Mouse (Mus musculus): ENCODE measurements around the gene Kcnk1.

The Kcnk1 gene

GRCm38 (mm10) chr8:125995101-125995986 is at the start of gene Kcnk1:
Gene Kcnk1, plus strand, starts transcription at chr8:125995170.
- DNase-seq = peak; percentile 91 to 94

- DNase-seq = no peak
These were observed 46.2 kb upstream of the Kcnk1 start for GRCm38 (mm10) chr8:125948696-125949308.

GRCm38 (mm10) chr8:125950007-125950940 is 44.7 kb upstream of the Kcnk1 start:
- DNase-seq = peak; percentile 78 to 89

GRCm38 (mm10) chr8:125955671-125956070 is 39.3 kb upstream of the Kcnk1 start:
- peak; percentile 86 to 89 for DNase-seq

- DNase-seq = peak; percentile 48 to 62
These were observed 38.2 kb upstream of the Kcnk1 start for GRCm38 (mm10) chr8:125956796-125957195.

GRCm38 (mm10) chr8:125957226-125957993 is 37.6 kb upstream of the Kcnk1 start:
- DNase-seq = no peak

GRCm38 (mm10) chr8:125957994-125958368 is 37.0 kb upstream of the Kcnk1 start:
- DNase-seq = no peak

- DNase-seq = peak; percentile 86 to 88
These were observed 35.6 kb upstream of the Kcnk1 start for GRCm38 (mm10) chr8:125959363-125959771.

- DNase-seq = peak; percentile 73 to 81
These were observed 34.9 kb upstream of the Kcnk1 start for GRCm38 (mm10) chr8:125960037-125960436.

- DNase-seq = no peak
These were observed 33.2 kb upstream of the Kcnk1 start for GRCm38 (mm10) chr8:125961790-125962189.

GRCm38 (mm10) chr8:125963807-125964211 is 31.2 kb upstream of the Kcnk1 start:
- DNase-seq = peak; percentile 64 to 67

GRCm38 (mm10) chr8:125971336-125971735 is 23.6 kb upstream of the Kcnk1 start:
- DNase-seq = no peak

GRCm38 (mm10) chr8:125975981-125976380 is 19.0 kb upstream of the Kcnk1 start:
- peak in 1 of 2 experiments; percentile 33 for DNase-seq

- peak; percentile 72 to 79 for DNase-seq
These were observed 14.1 kb upstream of the Kcnk1 start for GRCm38 (mm10) chr8:125980826-125981225.

GRCm38 (mm10) chr8:125983515-125983914 is 11.5 kb upstream of the Kcnk1 start:
- no peak for DNase-seq

- no peak for DNase-seq
These were observed 10.8 kb upstream of the Kcnk1 start for GRCm38 (mm10) chr8:125984140-125984539.

- DNase-seq = no peak
These were observed 9.6 kb upstream of the Kcnk1 start for GRCm38 (mm10) chr8:125985364-125985763.

- DNase-seq = no peak
These were observed 7.9 kb upstream of the Kcnk1 start for GRCm38 (mm10) chr8:125986999-125987589.

GRCm38 (mm10) chr8:125987996-125988395 is 7.0 kb upstream of the Kcnk1 start:
- DNase-seq = no peak

GRCm38 (mm10) chr8:125993636-125994035 is 1.3 kb upstream of the Kcnk1 start:
- peak in 1 of 2 experiments; percentile 5 for DNase-seq

GRCm38 (mm10) chr8:125996031-125996839 is 1.3 kb downstream of the Kcnk1 start:
- peak; percentile 71 to 72 for DNase-seq
